8 mouse cellular contexts compared by ENCODE assay signal in genomic region chr5:148708014-148708741, GRCm38 (mm10).
A peak's percentile ranks its signal among the peaks of the same experiment; 100 is the strongest.
DNase-seq lines count a peak whose midpoint lies in the region; ATAC-seq and TF ChIP-seq lines count a peak whose summit lies in the region.

No protein-coding gene starts in this region.

- no peaks in the 10 kb centered on the region for H3K27me3 ChIP-seq in forebrain, embryonic 10.5 days (ENCODE audit: poor library complexity, severe bottlenecking)
- H3K27me3 ChIP-seq in hindbrain, postnatal 0 days (ENCODE audit: insufficient read depth, low read length): no peaks in the 10 kb centered on the region
- no peaks in the 10 kb centered on the region for H3K27me3 ChIP-seq in midbrain, embryonic 13.5 days

- peak overlapping the region; percentile 35; the same call in 1 of the 2 replicates for H3K27ac ChIP-seq in forebrain, embryonic 10.5 days
- H3K27ac ChIP-seq in hindbrain, postnatal 0 days: peak overlapping the region; percentile 65
- H3K27ac ChIP-seq in midbrain, embryonic 13.5 days: peak overlapping the region; percentile 61

- no peak for TF ChIP-seq CTCF in hindbrain, postnatal 0 days (IDR thresholded peaks at IDR 0.05; ENCODE audit: low read depth)

- intact Hi-C loops in gastrocnemius, postnatal 14 days (cut with DNase I; ENCODE audit: low total_unique reads): no loop called here

- H3K4me1 ChIP-seq in forebrain, embryonic 10.5 days: peaks cover 23% of the 10 kb centered on the region
- peaks cover 19% of the 10 kb centered on the region for H3K4me1 ChIP-seq in hindbrain, postnatal 0 days (ENCODE audit: insufficient read depth, low read length)
- peaks cover 24% of the 10 kb centered on the region for H3K4me1 ChIP-seq in midbrain, embryonic 13.5 days (replicated peaks)

- WGBS in forebrain, embryonic 10.5 days: 34% methylated on average over 11 of the region's 11 CpGs
- WGBS in hindbrain, postnatal 0 days: 21% methylated on average over 11 of the region's 11 CpGs
- 22% methylated on average over 11 of the region's 11 CpGs for WGBS in midbrain, embryonic 13.5 days

- H3K9ac ChIP-seq in hindbrain, postnatal 0 days (replicated peaks; ENCODE audit: low read length): no peak overlapping the region
- H3K9ac ChIP-seq in midbrain, embryonic 13.5 days (replicated peaks): 0 out of 2 replicates have a peak overlapping the region, but pooled peaks have one; percentile 24

- H3K4me2 ChIP-seq in hindbrain, postnatal 0 days (ENCODE audit: low read depth, low read length): no peak overlapping the region
- no peak overlapping the region for H3K4me2 ChIP-seq in midbrain, embryonic 13.5 days (replicated peaks)

- no peaks in the 10 kb centered on the region for H3K9me3 ChIP-seq in forebrain, embryonic 10.5 days
- no peaks in the 10 kb centered on the region for H3K9me3 ChIP-seq in hindbrain, postnatal 0 days (ENCODE audit: low read length)
- no peaks in the 10 kb centered on the region for H3K9me3 ChIP-seq in midbrain, embryonic 13.5 days

- ATAC-seq in frontal cortex, adult (ENCODE audit: low TSS enrichment): peak; percentile 87
- ATAC-seq in hindbrain, postnatal 0 days: peak; percentile 66
- peak; percentile 85 for ATAC-seq in midbrain, embryonic 13.5 days

- no peak for DNase-seq in frontal cortex, postnatal 10 days (ENCODE audit: low spot score in 2 of 2)
- DNase-seq in A20 (ENCODE audit: low read depth, low spot score): peak; percentile 32
- DNase-seq in forebrain, embryonic 10.5 days (ENCODE audit: extremely low spot score, low spot score): no peak
- DNase-seq in hindbrain, postnatal 0 days (ENCODE audit: low spot score): peak; percentile 44
- no peak for DNase-seq in thymus, adult 18-20 months
- no peak for DNase-seq in gastrocnemius, postnatal 14 days

- H3K4me3 ChIP-seq in forebrain, embryonic 10.5 days: no peak overlapping the region
- H3K4me3 ChIP-seq in hindbrain, postnatal 0 days (ENCODE audit: low read length): no peak overlapping the region
- no peak overlapping the region for H3K4me3 ChIP-seq in midbrain, embryonic 13.5 days (replicated peaks)

- H3K36me3 ChIP-seq in forebrain, embryonic 10.5 days (replicated peaks): no peaks in the 10 kb centered on the region
- no peaks in the 10 kb centered on the region for H3K36me3 ChIP-seq in hindbrain, postnatal 0 days (ENCODE audit: insufficient read depth, low read length)
- no peaks in the 10 kb centered on the region for H3K36me3 ChIP-seq in midbrain, embryonic 13.5 days

Comparison
In these comparisons a context has a peak if more than half of its experiments do, and no peak if none do; other contexts are left out.
1. DNase-seq: peak in A20 (single experiment) and hindbrain, postnatal 0 days (single experiment); none in frontal cortex, postnatal 10 days (0 of 2), forebrain, embryonic 10.5 days (single experiment), thymus, adult 18-20 months (0 of 2) and gastrocnemius, postnatal 14 days (single experiment).
2. Peak in every context shown above with its lines, with median percentiles within 50 percentile points of each other: ATAC-seq and H3K27ac ChIP-seq.